Mouse (Mus musculus) hindbrain, embryonic 13.5 days (tissue): Measurements from ENCODE around the gene 2410137M14Rik. TPM values are rescaled to one million over a fixed set of nuclear protein-coding genes. Genes with fewer than 3 reads are reported as not detected.

Experiments used
- ATAC-seq: fragments of 200-750 bp; cut with Nextera tagmentation; 2 replicates; pipeline ENCODE4 v1.8.0; 2017; ENCODE audit warnings: moderate TSS enrichment; ENCODE audit not compliant: low FRiP score
- H3K27ac ChIP-seq: fragments of 300-500 bp; sonication (generic); 2 replicates; pipeline ENCODE4 v1.5.1; 2015; ENCODE audit warnings: inconsistent platforms, mild to moderate bottlenecking, moderate library complexity
- H3K27me3 ChIP-seq: fragments of 300-500 bp; sonication (generic); 2 replicates; pipeline ENCODE4 v1.6.1; 2015; ENCODE audit warnings: mild to moderate bottlenecking, inconsistent platforms
- H3K36me3 ChIP-seq: fragments of 300-500 bp; sonication (generic); 2 replicates; pipeline ENCODE4 v1.6.1; 2015; ENCODE audit warnings: mild to moderate bottlenecking, inconsistent platforms
- H3K4me1 ChIP-seq: fragments of 300-500 bp; sonication (generic); replicated peaks from 2 replicates; pipeline ENCODE4 v1.6.1; 2015; ENCODE audit warnings: inconsistent platforms
- H3K4me2 ChIP-seq: fragments of 300-500 bp; sonication (generic); 2 replicates; pipeline ENCODE4 v1.6.1; 2015; ENCODE audit warnings: inconsistent platforms, mild to moderate bottlenecking, moderate library complexity
- H3K4me3 ChIP-seq: fragments of 300-500 bp; sonication (generic); 2 replicates; pipeline ENCODE4 v1.5.1; 2015; ENCODE audit warnings: mild to moderate bottlenecking, inconsistent platforms
- H3K9ac ChIP-seq: fragments of 300-500 bp; sonication (generic); 2 replicates; pipeline ENCODE4 v1.6.1; 2015; ENCODE audit warnings: mild to moderate bottlenecking, inconsistent platforms
- H3K9me3 ChIP-seq: fragments of 300-500 bp; sonication (generic); 2 replicates; pipeline ENCODE4 v1.6.1; 2016; ENCODE audit warnings: inconsistent platforms
- WGBS: fragments of 180-500 bp; shearing (Covaris S2); methylation state at CpG from one replicate; pipeline ENCODE4 v1.1.7; 2015; 5-methylcytosine and 5-hydroxymethylcytosine counted together
- polyA plus RNA-seq: library from polyadenylated mRNA; unstranded; fragments of >200 nt; fragmentation: Nextera tagmentation; extraction: Ambion mirVana; gene quantifications from 2 replicates; pipeline ENCODE4 v1.2.1, GENCODE M21; 2015

The 2410137M14Rik gene
- polyA plus RNA-seq, 1 experiment from 2014 or later, result not detected

DNA sequence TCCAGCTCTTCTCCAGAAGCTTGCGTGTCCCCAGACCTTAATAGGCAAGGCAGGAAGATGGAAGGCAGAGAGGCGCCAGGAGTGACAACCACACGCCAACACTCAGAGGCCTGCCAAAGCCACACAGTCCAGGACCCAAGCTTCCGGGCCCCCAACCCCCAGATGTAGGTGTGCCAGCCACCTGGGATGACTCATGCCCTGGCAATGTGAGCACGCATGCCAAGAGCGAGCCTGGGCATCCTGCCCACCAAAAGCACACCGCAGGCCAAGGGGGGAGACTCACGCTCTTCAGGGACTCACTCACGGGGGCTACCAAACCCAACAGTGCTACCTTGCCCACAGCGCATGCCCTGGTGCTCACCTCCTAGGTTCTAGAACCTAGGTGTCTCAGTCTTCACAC, 38.6 kb downstream of the 2410137M14Rik start:
- Histone ChIP-seq H3K4me2 (peak overlapping the region; percentile 76), H3K27ac (no peak overlapping the region), H3K9ac (peak overlapping the region; percentile 66; the same call in 1 of the 2 replicates), H3K9me3 (no peaks in the 10 kb centered on the region), H3K4me1 (peaks cover 26% of the 10 kb centered on the region), H3K27me3 (peaks cover 63% of the 10 kb centered on the region), H3K36me3 (no peaks in the 10 kb centered on the region), H3K4me3 (peak overlapping the region; percentile 43)
- 62% methylated on average over 10 of the region's 10 CpGs for WGBS
- no peak for ATAC-seq

DNA sequence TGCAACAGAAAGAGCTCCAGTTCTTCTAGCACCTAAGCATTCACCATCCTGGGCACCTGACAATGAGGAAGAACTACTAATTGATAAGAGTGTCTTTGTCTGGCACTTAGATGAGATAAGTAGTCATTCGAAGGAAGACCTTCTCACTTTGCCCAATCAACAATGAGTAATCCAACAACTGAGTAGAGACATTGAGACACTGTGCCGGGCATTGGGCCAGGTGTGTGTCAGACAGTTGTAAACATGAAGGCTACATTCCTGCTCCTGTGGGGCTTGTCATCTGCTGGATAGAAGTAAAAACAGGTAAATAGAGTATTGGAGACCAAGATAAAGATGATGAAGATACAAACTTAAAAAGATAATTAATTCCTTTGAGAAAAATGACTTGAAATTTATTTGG, 43.0 kb downstream of the 2410137M14Rik start:
- H3K9me3 ChIP-seq, result no peaks in the 10 kb centered on the region
- H3K27me3 ChIP-seq, result peaks cover 32% of the 10 kb centered on the region
- H3K27ac ChIP-seq, result no peak overlapping the region
- no peak overlapping the region for H3K4me3 ChIP-seq
- peaks cover 7% of the 10 kb centered on the region for H3K4me1 ChIP-seq
- WGBS, result 85% methylated on average over 2 of the region's 2 CpGs
- no peak for ATAC-seq
- H3K4me2 ChIP-seq, result no peak overlapping the region
- H3K36me3 ChIP-seq, result no peaks in the 10 kb centered on the region
- no peak overlapping the region for H3K9ac ChIP-seq

DNA sequence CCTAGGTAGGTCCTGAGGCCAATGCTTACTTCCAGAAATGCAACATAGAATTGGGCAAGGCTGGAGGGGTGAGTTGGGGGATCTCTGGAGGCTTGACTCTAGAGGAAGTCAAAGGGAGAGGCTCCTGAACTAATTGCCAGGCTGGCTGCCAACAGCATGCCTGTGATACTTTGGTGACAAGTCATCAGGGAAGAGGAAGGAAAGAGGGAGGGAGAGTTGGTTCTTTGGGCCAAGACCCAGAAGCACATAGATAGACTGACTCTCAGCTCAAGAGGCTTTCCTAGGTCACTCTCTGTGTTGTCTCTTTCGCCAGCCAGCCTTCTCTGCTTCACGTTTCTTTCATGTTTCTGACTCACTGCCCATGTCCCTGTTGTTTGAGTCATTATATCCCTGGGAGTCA, 49.2 kb downstream of the 2410137M14Rik start:
- H3K4me2 ChIP-seq, result no peak overlapping the region
- WGBS, result 75% methylated on average over 2 of the region's 2 CpGs
- no peak for ATAC-seq
- H3K9me3 ChIP-seq, result no peaks in the 10 kb centered on the region
- H3K9ac ChIP-seq, result no peak overlapping the region
- H3K27ac ChIP-seq, result no peak overlapping the region
- H3K27me3 ChIP-seq, result no peaks in the 10 kb centered on the region
- no peaks in the 10 kb centered on the region for H3K36me3 ChIP-seq
- no peak overlapping the region for H3K4me3 ChIP-seq
- no peaks in the 10 kb centered on the region for H3K4me1 ChIP-seq

- WGBS, result 86% methylated on average over 4 of the region's 4 CpGs
- no peak for ATAC-seq
- H3K27ac ChIP-seq, result no peak overlapping the region
- H3K36me3 ChIP-seq, result no peaks in the 10 kb centered on the region
- H3K4me1 ChIP-seq, result no peaks in the 10 kb centered on the region
- no peak overlapping the region for H3K9ac ChIP-seq
- H3K27me3 ChIP-seq, result no peaks in the 10 kb centered on the region
- no peak overlapping the region for H3K4me3 ChIP-seq
- H3K9me3 ChIP-seq, result no peaks in the 10 kb centered on the region
- H3K4me2 ChIP-seq, result no peak overlapping the region
These were observed 49.9 kb downstream of the 2410137M14Rik start for GRCm38 (mm10) chr17:36931130-36931529.

DNA sequence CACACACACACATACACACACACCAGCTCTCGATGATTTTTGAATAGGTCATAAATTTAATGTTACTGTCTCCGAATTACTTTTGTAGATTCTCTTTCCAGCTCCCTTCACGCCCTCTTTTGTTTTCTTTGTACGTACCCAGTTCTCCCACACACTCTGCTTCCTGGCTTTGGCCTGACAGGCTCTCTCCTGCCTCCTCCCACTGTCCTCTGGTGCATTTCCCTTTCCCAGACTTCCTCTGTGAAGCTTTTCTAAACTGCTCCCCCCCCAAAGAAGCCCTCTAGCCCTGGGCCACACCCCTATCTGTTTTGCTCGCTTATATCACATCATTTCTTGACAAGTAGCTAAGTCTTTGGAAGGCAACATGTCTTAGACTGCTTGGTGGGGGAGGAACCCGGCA, 50.8 kb downstream of the 2410137M14Rik start:
- no peaks in the 10 kb centered on the region for H3K9me3 ChIP-seq
- H3K36me3 ChIP-seq, result no peaks in the 10 kb centered on the region
- H3K9ac ChIP-seq, result no peak overlapping the region
- 82% methylated on average over 6 of the region's 6 CpGs for WGBS
- no peaks in the 10 kb centered on the region for H3K4me1 ChIP-seq
- ATAC-seq, result no peak
- H3K4me3 ChIP-seq, result no peak overlapping the region
- no peaks in the 10 kb centered on the region for H3K27me3 ChIP-seq
- no peak overlapping the region for H3K27ac ChIP-seq
- no peak overlapping the region for H3K4me2 ChIP-seq

- Histone ChIP-seq H3K4me3 (no peak overlapping the region), H3K9ac (no peak overlapping the region), H3K4me1 (no peaks in the 10 kb centered on the region), H3K36me3 (no peaks in the 10 kb centered on the region), H3K27me3 (no peaks in the 10 kb centered on the region), H3K27ac (no peak overlapping the region), H3K9me3 (no peaks in the 10 kb centered on the region), H3K4me2 (no peak overlapping the region)
- 82% methylated on average over 12 of the region's 12 CpGs for WGBS
- no peak for ATAC-seq
These were observed 51.7 kb downstream of the 2410137M14Rik start for GRCm38 (mm10) chr17:36929236-36929932.

Other genes starting within 250 kb of the 2410137M14Rik start
- not detected in 2 replicates for gene H2-M10.5, start 208.3 kb downstream of the 2410137M14Rik start, polyA plus RNA-seq
- not detected in 2 replicates for gene H2-M10.6, start 169.1 kb downstream of the 2410137M14Rik start, polyA plus RNA-seq
- 48.7 and 49.1 TPM in 2 replicates for gene Trim26, start 144.1 kb downstream of the 2410137M14Rik start, polyA plus RNA-seq
- 0.40 and 0.52 TPM in 2 replicates for gene Trim15, start 114.0 kb downstream of the 2410137M14Rik start, polyA plus RNA-seq
- 1.3 and 1.8 TPM in 2 replicates for gene Trim10, start 111.7 kb downstream of the 2410137M14Rik start, polyA plus RNA-seq
- not detected in 2 replicates for gene Trim40, start 91.1 kb downstream of the 2410137M14Rik start, polyA plus RNA-seq
- gene Trim31, start 83.1 kb downstream of the 2410137M14Rik start, polyA plus RNA-seq, result not detected in 2 replicates
- gene Rnf39, start 38.3 kb downstream of the 2410137M14Rik start, polyA plus RNA-seq, result 0.69 and 1.3 TPM in 2 replicates
- gene Ppp1r11, start 29.5 kb downstream of the 2410137M14Rik start, polyA plus RNA-seq, result 163 and 169 TPM in 2 replicates
- 66.4 and 67.7 TPM in 2 replicates for gene Znrd1, start 22.7 kb downstream of the 2410137M14Rik start, polyA plus RNA-seq
- gene Znrd1as, start 22.6 kb downstream of the 2410137M14Rik start, polyA plus RNA-seq, result 5.7 and 6.3 TPM in 2 replicates
- 2.7 and 2.8 TPM in 2 replicates for gene H2-M5, start 8.3 kb upstream of the 2410137M14Rik start, polyA plus RNA-seq
- gene Zfp57, start 19.9 kb upstream of the 2410137M14Rik start, polyA plus RNA-seq, result 270 and 287 TPM in 2 replicates
- gene Mog, start 42.2 kb upstream of the 2410137M14Rik start, polyA plus RNA-seq, result 1.3 and 2.1 TPM in 2 replicates
- 55.6 and 57.0 TPM in 2 replicates for gene Gabbr1, start 64.7 kb upstream of the 2410137M14Rik start, polyA plus RNA-seq
- not detected in 2 replicates for gene Olfr90, start 107.3 kb upstream of the 2410137M14Rik start, polyA plus RNA-seq
- not detected in 2 replicates for gene Olfr91, start 117.0 kb upstream of the 2410137M14Rik start, polyA plus RNA-seq
- not detected in 2 replicates for gene Olfr92, start 138.9 kb upstream of the 2410137M14Rik start, polyA plus RNA-seq
- gene Olfr93, start 180.3 kb upstream of the 2410137M14Rik start, polyA plus RNA-seq, result not detected in 2 replicates
- gene Ubd, start 212.7 kb upstream of the 2410137M14Rik start, polyA plus RNA-seq, result not detected in 2 replicates
- gene Olfr94, start 219.8 kb upstream of the 2410137M14Rik start, polyA plus RNA-seq, result not detected in 2 replicates
- gene Olfr95, start 231.9 kb upstream of the 2410137M14Rik start, polyA plus RNA-seq, result not detected in 2 replicates
- gene Olfr96, start 238.9 kb upstream of the 2410137M14Rik start, polyA plus RNA-seq, result not detected in 2 replicates